Mouse (Mus musculus): Measurements from ENCODE around the gene Pde4d.

GRCm38 (mm10) chr13:109677047-109677446, 1227.3 kb downstream of the Pde4d start:
- TF ChIP-seq NRF1 (IDR thresholded peaks at IDR 0.05; ENCODE audit: insufficient read depth, low read depth, low read length, poor library complexity, severe bottlenecking) (no peak), POLR2A (IDR thresholded peaks at IDR 0.05; ENCODE audit: control insufficient read depth in 1 of 2, insufficient read depth in 1 of 2, low read depth in 1 of 2, low read length in 2 of 2, poor library complexity in 1 of 2) (no peak), CHD1 (IDR thresholded peaks at IDR 0.05; ENCODE audit: low read depth, low read length) (no peak), POLR2AphosphoS5 (IDR thresholded peaks at IDR 0.05; ENCODE audit: borderline replicate concordance, low read depth, low read length) (no peak), UBTF (IDR thresholded peaks at IDR 0.05; ENCODE audit: borderline replicate concordance, insufficient read depth, low read depth, low read length) (no peak), HCFC1 (IDR thresholded peaks at IDR 0.05; ENCODE audit: low read depth, low read length) (no peak), CTCF (IDR thresholded peaks at IDR 0.05 in 2 of 3, conservative IDR thresholded peaks at IDR 0.05 in 1 of 3; ENCODE audit: control insufficient read depth in 1 of 3, insufficient read depth in 1 of 3, low read depth in 2 of 3, low read length in 3 of 3, poor library complexity in 1 of 3, severe bottlenecking in 1 of 3) (no peak), GATA1 (IDR thresholded peaks at IDR 0.05; ENCODE audit: low read depth, low read length) (no peak), MXI1 (IDR thresholded peaks at IDR 0.05; ENCODE audit: low read depth, low read length) (no peak), BHLHE40 (IDR thresholded peaks at IDR 0.05; ENCODE audit: borderline replicate concordance, low read depth, low read length) (no peak), MAZ (IDR thresholded peaks at IDR 0.05; ENCODE audit: low read depth, low read length) (no peak), MEF2A (IDR thresholded peaks at IDR 0.05; ENCODE audit: extremely low read depth, insufficient replicate concordance, low read depth, low read length, poor library complexity, severe bottlenecking) (no peak), CHD2 (IDR thresholded peaks at IDR 0.05; ENCODE audit: low read length) (no peak), ZMIZ1 (IDR thresholded peaks at IDR 0.05; ENCODE audit: low read depth, low read length) (no peak)

Data from MEL (cell line).